9 mouse cellular contexts compared by ENCODE assay signal in the genomic region with DNA sequence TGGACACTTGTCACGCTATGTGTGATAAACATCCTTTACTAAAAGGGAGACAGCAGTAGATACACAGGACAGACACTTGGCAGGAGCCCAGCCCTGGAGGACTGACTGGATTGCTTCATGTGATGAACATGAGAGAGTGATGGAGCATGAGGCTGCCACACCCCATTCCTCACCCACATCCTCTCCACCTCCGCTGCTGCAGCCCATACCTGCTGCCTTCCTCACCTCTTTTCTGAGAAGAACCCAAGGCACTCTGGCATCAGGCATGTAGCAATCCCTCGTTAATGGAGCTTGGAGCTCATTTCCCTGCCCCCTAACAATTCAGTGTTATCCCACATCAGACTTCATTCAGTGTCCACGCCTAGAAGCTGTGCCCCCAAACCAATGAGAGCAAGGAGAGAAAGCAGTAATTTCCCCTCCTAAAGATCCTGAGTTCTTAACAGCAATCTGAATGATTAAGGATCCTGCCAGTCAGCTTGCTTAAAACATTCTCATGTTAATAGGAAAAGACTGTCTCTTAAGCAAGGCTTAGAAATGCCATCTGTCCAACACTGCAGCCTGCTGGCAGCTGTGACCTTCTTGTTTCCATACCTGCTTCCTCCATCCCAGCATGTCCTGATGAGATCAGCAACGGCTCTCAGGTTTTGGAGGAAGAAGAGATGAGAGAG.
A peak's percentile ranks its signal among the peaks of the same experiment; 100 is the strongest.
DNase-seq lines count a peak whose midpoint lies in the region; ATAC-seq and TF ChIP-seq lines count a peak whose summit lies in the region.
"Had no signal": no experiment of that assay in that cellular context is flagged by ENCODE, and none has a peak within 500 bp of the region (broad histone marks: within the 10 kb centered on the region; RNA-seq: fewer than 3 reads in every experiment).

No protein-coding gene starts in this region.

- peak; percentile 46; the same call in 1 of the 2 replicates for ATAC-seq in lung, postnatal 0 days
- ATAC-seq in stomach, postnatal 0 days (ENCODE audit: low FRiP score, low TSS enrichment): peak; percentile 58; the same call in 1 of the 2 replicates
- no peak for ATAC-seq in kidney, embryonic 16.5 days (ENCODE audit: low FRiP score, low TSS enrichment)

- DNase-seq in right cerebral cortex, postnatal 14 days: peak; percentile 40
- DNase-seq in right cerebral cortex, postnatal 25 days: no peak
- peak; percentile 54 for DNase-seq in lung, postnatal 0 days (ENCODE audit: low spot score)
- peak; percentile 59 for DNase-seq in stomach, postnatal 0 days (ENCODE audit: low spot score)
- no peak for DNase-seq in adrenal gland, postnatal 4 days (ENCODE audit: low spot score in 2 of 2)
- no peak for DNase-seq in liver

- no peak overlapping the region for H3K4me3 ChIP-seq in cortical plate, adult 2 months (ENCODE audit: insufficient read depth, low read length)
- H3K4me3 ChIP-seq in lung, postnatal 0 days (ENCODE audit: low read depth, low read length): no peak overlapping the region
- no peak overlapping the region for H3K4me3 ChIP-seq in stomach, postnatal 0 days (ENCODE audit: low read depth, low read length)
- H3K4me3 ChIP-seq in kidney, embryonic 16.5 days (ENCODE audit: low read length): no peak overlapping the region
- H3K4me3 ChIP-seq: myocyte had no signal

- H3K4me1 ChIP-seq in cortical plate, adult 2 months (ENCODE audit: control insufficient read depth, insufficient read depth, low read length): peaks cover 13% of the 10 kb centered on the region
- no peaks in the 10 kb centered on the region for H3K4me1 ChIP-seq in lung, postnatal 0 days (ENCODE audit: insufficient read depth, low read depth, low read length)
- no peaks in the 10 kb centered on the region for H3K4me1 ChIP-seq in stomach, postnatal 0 days (replicated peaks; ENCODE audit: control insufficient read depth, insufficient read depth)
- no peaks in the 10 kb centered on the region for H3K4me1 ChIP-seq in kidney, embryonic 16.5 days (ENCODE audit: insufficient read depth, low read length)

- no peaks in the 10 kb centered on the region for H3K36me3 ChIP-seq in lung, postnatal 0 days (ENCODE audit: insufficient read depth, low read length)
- no peaks in the 10 kb centered on the region for H3K36me3 ChIP-seq in stomach, postnatal 0 days (ENCODE audit: control insufficient read depth, insufficient read depth, low read length)
- 0 out of 2 replicates have a peak, but pooled peaks cover 6% of the 10 kb centered on the region for H3K36me3 ChIP-seq in kidney, embryonic 16.5 days (ENCODE audit: insufficient read depth, low read length)

- 59% methylated on average over 5 of the region's 5 CpGs for WGBS in lung, postnatal 0 days
- WGBS in stomach, postnatal 0 days: 77% methylated on average over 5 of the region's 5 CpGs
- 65% methylated on average over 5 of the region's 5 CpGs for WGBS in kidney, embryonic 16.5 days

- H3K9ac ChIP-seq in lung, postnatal 0 days (replicated peaks; ENCODE audit: low read depth): no peak overlapping the region
- H3K9ac ChIP-seq in stomach, postnatal 0 days (ENCODE audit: low read length): no peak overlapping the region
- H3K9ac ChIP-seq in kidney, embryonic 16.5 days (replicated peaks; ENCODE audit: low read length): no peak overlapping the region

- no peaks in the 10 kb centered on the region for H3K9me3 ChIP-seq in lung, postnatal 0 days (ENCODE audit: low read length)
- no peaks in the 10 kb centered on the region for H3K9me3 ChIP-seq in stomach, postnatal 0 days (ENCODE audit: control insufficient read depth, low read length)
- H3K9me3 ChIP-seq in kidney, embryonic 16.5 days (ENCODE audit: low read length): no peaks in the 10 kb centered on the region

- no peaks in the 10 kb centered on the region for H3K27me3 ChIP-seq in lung, postnatal 0 days (replicated peaks; ENCODE audit: insufficient read depth, low read length)
- no peaks in the 10 kb centered on the region for H3K27me3 ChIP-seq in stomach, postnatal 0 days (ENCODE audit: control insufficient read depth, insufficient read depth, low read length)
- no peaks in the 10 kb centered on the region for H3K27me3 ChIP-seq in kidney, embryonic 16.5 days (ENCODE audit: insufficient read depth, low read length)

- TF ChIP-seq POLR2A in cortical plate, adult 2 months (IDR thresholded peaks at IDR 0.05; ENCODE audit: extremely low read depth, insufficient read depth, low read length): no peak

- H3K27ac ChIP-seq in cortical plate, adult 2 months (ENCODE audit: insufficient read depth, low read length): peak overlapping the region; percentile 74
- no peak overlapping the region for H3K27ac ChIP-seq in lung, postnatal 0 days (ENCODE audit: low read length)
- H3K27ac ChIP-seq in stomach, postnatal 0 days (replicated peaks): no peak overlapping the region
- H3K27ac ChIP-seq in kidney, embryonic 16.5 days (ENCODE audit: low read length): no peak overlapping the region

- no peak for TF ChIP-seq EP300 in lung, postnatal 0 days (IDR thresholded peaks at IDR 0.05)
- no peak for TF ChIP-seq EP300 in stomach, postnatal 0 days (optimal IDR thresholded peaks at IDR 0.05)

- H3K4me2 ChIP-seq in lung, postnatal 0 days (replicated peaks; ENCODE audit: low read depth, low read length): no peak overlapping the region
- no peak overlapping the region for H3K4me2 ChIP-seq in stomach, postnatal 0 days (replicated peaks; ENCODE audit: low read depth)
- no peak overlapping the region for H3K4me2 ChIP-seq in kidney, embryonic 16.5 days (replicated peaks; ENCODE audit: low read depth, low read length)

- TF ChIP-seq CTCF in cortical plate, adult 2 months (IDR thresholded peaks at IDR 0.05; ENCODE audit: extremely low read depth, insufficient read depth, low read length): peak; percentile 57
- peak; percentile 64 for TF ChIP-seq CTCF in lung, postnatal 0 days (IDR thresholded peaks at IDR 0.05)
- TF ChIP-seq CTCF in stomach, postnatal 0 days (IDR thresholded peaks at IDR 0.05; ENCODE audit: low read depth): peak; percentile 77

Comparison
In these comparisons a context has a peak if more than half of its experiments do, and no peak if none do; other contexts are left out.
1. DNase-seq: peak in right cerebral cortex, postnatal 14 days (single experiment), lung, postnatal 0 days (single experiment) and stomach, postnatal 0 days (single experiment); none in right cerebral cortex, postnatal 25 days (single experiment), adrenal gland, postnatal 4 days (0 of 2) and liver (single experiment).
2. Peak in every context shown above with its lines, with median percentiles within 50 percentile points of each other: CTCF ChIP-seq.